Mouse (Mus musculus) liver, adult 2 months (tissue): ENCODE results near the gene Zfp652.

Experiments
- CTCF ChIP-seq: fragments of 200-500 bp; IDR thresholded peaks from 2 replicates; pipeline ENCODE4 v1.5.1; 2011; ENCODE audit warnings: low read depth, low read length, control low read depth
- POLR2A ChIP-seq: fragments of 200-500 bp; IDR thresholded peaks from 2 replicates; pipeline ENCODE4 v1.6.1; 2011; ENCODE audit warnings: low read length, control low read depth; ENCODE audit not compliant: insufficient read depth; ENCODE audit errors: extremely low read depth

DNA sequence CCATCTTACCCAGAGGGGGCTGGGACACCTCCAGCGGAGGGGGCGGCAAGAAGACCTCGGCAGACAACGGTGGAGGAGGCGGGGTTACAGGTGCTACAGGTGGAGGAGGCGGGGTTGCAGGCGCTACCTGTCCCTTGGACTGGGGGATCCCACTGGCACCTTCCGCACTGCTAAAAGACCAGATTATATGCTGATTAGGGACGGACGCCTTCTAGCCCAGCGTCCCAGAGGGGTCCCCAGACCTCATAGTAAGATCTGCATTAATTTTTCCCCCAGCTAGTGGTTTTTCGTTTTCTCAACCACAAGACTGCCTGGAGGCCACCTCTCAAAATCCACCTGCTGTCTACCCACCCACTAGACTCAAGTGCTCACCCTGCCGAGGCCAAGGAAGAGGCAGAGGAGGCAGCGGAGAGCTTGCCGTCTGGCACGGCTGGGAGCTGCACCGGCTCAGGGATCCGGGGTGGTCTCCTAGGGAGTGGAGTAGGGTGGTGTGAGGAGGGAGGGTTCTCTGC is 121.2 kb downstream of the Zfp652 start:
- TF ChIP-seq POLR2A, result no peak
- TF ChIP-seq CTCF, result no peak
